ENCODE assay signal across 9 mouse cellular contexts in the genomic region with DNA sequence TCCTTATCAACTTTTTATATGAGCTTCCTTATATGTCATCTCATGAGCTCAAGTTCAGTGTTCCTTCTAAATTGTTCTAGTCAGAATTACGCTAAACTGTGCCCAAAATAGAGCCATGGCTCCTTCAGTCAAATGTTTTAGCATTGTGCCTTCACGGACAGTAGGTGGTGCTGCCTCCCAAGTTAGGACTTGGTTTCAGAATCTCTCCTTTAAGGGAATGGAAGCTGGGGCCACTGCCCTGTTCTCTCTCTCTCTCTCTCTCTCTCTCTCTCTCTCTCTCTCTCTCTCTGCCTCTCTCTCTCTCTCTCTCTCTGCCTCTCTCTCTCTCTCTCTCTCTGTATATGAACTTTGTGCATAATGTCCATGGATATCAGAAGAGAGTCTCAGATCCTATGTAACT. TPM values are rescaled to one million over a fixed set of nuclear protein-coding genes. Genes with fewer than 3 reads are reported as not detected.
A peak's percentile ranks its signal among the peaks of the same experiment; 100 is the strongest.
DNase-seq lines count a peak whose midpoint lies in the region; ATAC-seq and TF ChIP-seq lines count a peak whose summit lies in the region.
"Had no signal": no experiment of that assay in that cellular context is flagged by ENCODE, and none has a peak within 500 bp of the region (broad histone marks: within the 10 kb centered on the region; RNA-seq: fewer than 3 reads in every experiment).

No protein-coding gene starts in this region.

- TF ChIP-seq POLR2A in embryonic fibroblast, embryonic 13.5 days (IDR thresholded peaks at IDR 0.05; ENCODE audit: low read depth, low read length), result no peak

- no peak for ATAC-seq in forebrain, embryonic 14.5 days
- ATAC-seq in forebrain, embryonic 16.5 days, result no peak
- ATAC-seq in stomach, postnatal 0 days (ENCODE audit: low FRiP score, low TSS enrichment), result no peak; the same call in 1 of the 2 replicates

- no peak overlapping the region for H3K27ac ChIP-seq in forebrain, embryonic 14.5 days (ENCODE audit: low read depth, low read length)
- H3K27ac ChIP-seq in forebrain, embryonic 16.5 days (ENCODE audit: low read length), result no peak overlapping the region
- H3K27ac ChIP-seq in embryonic fibroblast, embryonic 13.5 days (ENCODE audit: insufficient read depth, low read length), result no peak overlapping the region
- no peak overlapping the region for H3K27ac ChIP-seq in stomach, postnatal 0 days (replicated peaks)

- H3K4me2 ChIP-seq in forebrain, embryonic 14.5 days (ENCODE audit: low read length), result no peak overlapping the region
- H3K4me2 ChIP-seq in forebrain, embryonic 16.5 days (ENCODE audit: low read length), result no peak overlapping the region
- no peak overlapping the region for H3K4me2 ChIP-seq in stomach, postnatal 0 days (replicated peaks; ENCODE audit: low read depth)

- no peaks in the 10 kb centered on the region for H3K9me3 ChIP-seq in forebrain, embryonic 14.5 days (replicated peaks; ENCODE audit: control insufficient read depth, low read length)
- H3K9me3 ChIP-seq in forebrain, embryonic 16.5 days (ENCODE audit: control insufficient read depth, low read length), result no peaks in the 10 kb centered on the region
- no peaks in the 10 kb centered on the region for H3K9me3 ChIP-seq in stomach, postnatal 0 days (ENCODE audit: control insufficient read depth, low read length)

- H3K36me3 ChIP-seq in forebrain, embryonic 14.5 days (ENCODE audit: control insufficient read depth, insufficient read depth, low read length), result no peaks in the 10 kb centered on the region
- no peaks in the 10 kb centered on the region for H3K36me3 ChIP-seq in forebrain, embryonic 16.5 days (ENCODE audit: control insufficient read depth, insufficient read depth)
- no peaks in the 10 kb centered on the region for H3K36me3 ChIP-seq in stomach, postnatal 0 days (ENCODE audit: control insufficient read depth, insufficient read depth, low read length)

- H3K4me3 ChIP-seq in forebrain, embryonic 14.5 days (ENCODE audit: low read depth, low read length), result no peak overlapping the region
- no peak overlapping the region for H3K4me3 ChIP-seq in forebrain, embryonic 16.5 days (replicated peaks; ENCODE audit: low read length)
- no peak overlapping the region for H3K4me3 ChIP-seq in embryonic fibroblast, embryonic 13.5 days (ENCODE audit: insufficient read depth, low read length)
- H3K4me3 ChIP-seq in stomach, postnatal 0 days (ENCODE audit: low read depth, low read length), result no peak overlapping the region

- TF ChIP-seq EP300 in stomach, postnatal 0 days (optimal IDR thresholded peaks at IDR 0.05), result no peak

- H3K27me3 ChIP-seq in forebrain, embryonic 14.5 days (replicated peaks; ENCODE audit: control insufficient read depth, insufficient read depth, low read length), result no peaks in the 10 kb centered on the region
- H3K27me3 ChIP-seq in forebrain, embryonic 16.5 days (replicated peaks; ENCODE audit: control insufficient read depth, insufficient read depth, low read length), result no peaks in the 10 kb centered on the region; the same call in 1 of the 2 replicates
- H3K27me3 ChIP-seq in stomach, postnatal 0 days (ENCODE audit: control insufficient read depth, insufficient read depth, low read length), result no peaks in the 10 kb centered on the region

- TF ChIP-seq CTCF in embryonic fibroblast, embryonic 13.5 days (IDR thresholded peaks at IDR 0.05; ENCODE audit: borderline replicate concordance, insufficient read depth, low read length), result peak; percentile 27; the same call in 1 of the 2 replicates
- TF ChIP-seq CTCF in stomach, postnatal 0 days (IDR thresholded peaks at IDR 0.05; ENCODE audit: low read depth), result peak; percentile 88

- peak; percentile 69 for DNase-seq in forebrain, embryonic 14.5 days (ENCODE audit: low spot score)
- peak; percentile 76 for DNase-seq in 3T3-L1 (ENCODE audit: low read depth, low spot score)
- DNase-seq in adipocyte (ENCODE audit: low spot score), result peak; percentile 75
- DNase-seq in layer of hippocampus, adult 9-10 months (ENCODE audit: low spot score), result peak; percentile 15
- peak; percentile 47 for DNase-seq in mesoderm, embryonic 11.5 days (ENCODE audit: low read depth, low spot score)
- peak; percentile 58 for DNase-seq in stomach, postnatal 0 days (ENCODE audit: low spot score)

- H3K4me1 ChIP-seq in forebrain, embryonic 14.5 days (ENCODE audit: control insufficient read depth, insufficient read depth, low read length), result no peaks in the 10 kb centered on the region
- H3K4me1 ChIP-seq in forebrain, embryonic 16.5 days (replicated peaks; ENCODE audit: control insufficient read depth, insufficient read depth, low read length), result no peaks in the 10 kb centered on the region
- H3K4me1 ChIP-seq in embryonic fibroblast, embryonic 13.5 days (ENCODE audit: control insufficient read depth, insufficient read depth, low read length), result no peaks in the 10 kb centered on the region
- no peaks in the 10 kb centered on the region for H3K4me1 ChIP-seq in stomach, postnatal 0 days (replicated peaks; ENCODE audit: control insufficient read depth, insufficient read depth)

- no peak overlapping the region for H3K9ac ChIP-seq in forebrain, embryonic 14.5 days (ENCODE audit: low read length)
- H3K9ac ChIP-seq in forebrain, embryonic 16.5 days (replicated peaks; ENCODE audit: low read depth, low read length), result no peak overlapping the region
- H3K9ac ChIP-seq in stomach, postnatal 0 days (ENCODE audit: low read length), result no peak overlapping the region

- 14% methylated on average over 2 of the region's 2 CpGs for WGBS in forebrain, embryonic 14.5 days
- 9% methylated on average over 2 of the region's 2 CpGs for WGBS in forebrain, embryonic 16.5 days
- 3% methylated on average over 2 of the region's 2 CpGs for WGBS in stomach, postnatal 0 days

RNA-seq across cellular contexts. Expression of gene Trim40, which starts 2.4 kb away (rescaled TPM):
- not detected in 2 replicates for polyA plus RNA-seq in forebrain, embryonic 14.5 days (2014; fragmentation: Nextera tagmentation; extraction: Ambion mirVana)
- not detected in 2 replicates for polyA plus RNA-seq in forebrain, embryonic 16.5 days (2015; fragmentation: Nextera tagmentation; extraction: Ambion mirVana)
- polyA plus RNA-seq in embryonic fibroblast, embryonic 13.5 days (2011; ENCODE audit: insufficient read length, low read depth, missing spikeins), result not detected in 2 replicates
- polyA plus RNA-seq in stomach, postnatal 0 days (2015; fragmentation: Nextera tagmentation; extraction: Ambion mirVana), result 0.80 and 1.0 TPM in 2 replicates
- polyA plus RNA-seq: stomach, embryonic 14.5 days had no signal

RNA-seq across cellular contexts. Expression of gene Trim31, which starts 5.6 kb away (rescaled TPM):
- polyA plus RNA-seq in forebrain, embryonic 14.5 days (2014; fragmentation: Nextera tagmentation; extraction: Ambion mirVana), result not detected in 2 replicates
- polyA plus RNA-seq in forebrain, embryonic 16.5 days (2015; fragmentation: Nextera tagmentation; extraction: Ambion mirVana), result not detected in 2 replicates
- polyA plus RNA-seq in embryonic fibroblast, embryonic 13.5 days (2011; ENCODE audit: insufficient read length, low read depth, missing spikeins), result not detected in 2 replicates
- polyA plus RNA-seq in stomach, postnatal 0 days (2015; fragmentation: Nextera tagmentation; extraction: Ambion mirVana), result 1.4 and 1.8 TPM in 2 replicates

RNA-seq across cellular contexts. Expression of gene Trim10, which starts 23.0 kb away (rescaled TPM):
- 1.1 and 2.1 TPM in 2 replicates for polyA plus RNA-seq in forebrain, embryonic 14.5 days (2014; fragmentation: Nextera tagmentation; extraction: Ambion mirVana)
- polyA plus RNA-seq in forebrain, embryonic 16.5 days (2015; fragmentation: Nextera tagmentation; extraction: Ambion mirVana), result 1.1 and 1.7 TPM in 2 replicates
- not detected in 2 replicates for polyA plus RNA-seq in embryonic fibroblast, embryonic 13.5 days (2011; ENCODE audit: insufficient read length, low read depth, missing spikeins)
- 0.28 and 0.32 TPM in 2 replicates for polyA plus RNA-seq in stomach, postnatal 0 days (2015; fragmentation: Nextera tagmentation; extraction: Ambion mirVana)

RNA-seq across cellular contexts. Expression of gene Trim15, which starts 25.4 kb away (rescaled TPM):
- 0.48 and 0.49 TPM in 2 replicates for polyA plus RNA-seq in forebrain, embryonic 14.5 days (2014; fragmentation: Nextera tagmentation; extraction: Ambion mirVana)
- 0.25 and 0.31 TPM in 2 replicates for polyA plus RNA-seq in forebrain, embryonic 16.5 days (2015; fragmentation: Nextera tagmentation; extraction: Ambion mirVana)
- polyA plus RNA-seq in embryonic fibroblast, embryonic 13.5 days (2011; ENCODE audit: insufficient read length, low read depth, missing spikeins), result not detected in 2 replicates
- polyA plus RNA-seq in stomach, postnatal 0 days (2015; fragmentation: Nextera tagmentation; extraction: Ambion mirVana), result 2.0 and 2.1 TPM in 2 replicates

RNA-seq across cellular contexts. Expression of gene Rnf39, which starts 50.4 kb away (rescaled TPM):
- polyA plus RNA-seq in forebrain, embryonic 14.5 days (2014; fragmentation: Nextera tagmentation; extraction: Ambion mirVana), result 0.24 and 0.75 TPM in 2 replicates
- 0.87 and 1.1 TPM in 2 replicates for polyA plus RNA-seq in forebrain, embryonic 16.5 days (2015; fragmentation: Nextera tagmentation; extraction: Ambion mirVana)
- 0.44 and 0.92 TPM in 2 replicates for polyA plus RNA-seq in embryonic fibroblast, embryonic 13.5 days (2011; ENCODE audit: insufficient read length, low read depth, missing spikeins)
- polyA plus RNA-seq in stomach, postnatal 0 days (2015; fragmentation: Nextera tagmentation; extraction: Ambion mirVana), result 48.9 and 53.1 TPM in 2 replicates

Comparison
In these comparisons a context has a peak if more than half of its experiments do, and no peak if none do; other contexts are left out.
1. DNase-seq: peak in every context shown above with its lines; median percentile 76 in 3T3-L1; 75 in adipocyte; 69 in forebrain, embryonic 14.5 days; 58 in stomach, postnatal 0 days; 47 in mesoderm, embryonic 11.5 days; 15 in layer of hippocampus, adult 9-10 months.